Mouse (Mus musculus) G1E (cell line): ENCODE measurements around the gene Lck. TPM values are rescaled to one million over a fixed set of nuclear protein-coding genes. Genes with fewer than 3 reads are reported as not detected.
"Not testable (repeated sequence)": the region's sequence is repeated elsewhere in the genome, so short reads cannot be mapped to it uniquely, and the experiment has no call there.

Experiments used
- ATAC-seq: 2 replicates; pipeline ENCODE4 v1.8.0; 2016; ENCODE audit warnings: mild to moderate bottlenecking; ENCODE audit not compliant: insufficient number of reproducible peaks, poor library complexity, low FRiP score, severe bottlenecking; ENCODE audit errors: extremely low read depth
- DNase-seq: peaks from one replicate; pipeline ENCODE4 v3.0.0; 2012; ENCODE audit warnings: low spot score
- H3K27me3 ChIP-seq: 2 replicates; pipeline ENCODE4 v1.6.1; 2012; ENCODE audit warnings: mild to moderate bottlenecking, low read length, inconsistent platforms; ENCODE audit not compliant: insufficient read depth
- H3K36me3 ChIP-seq: replicated peaks from 2 replicates; pipeline ENCODE3; 2012; ENCODE audit warnings: mild to moderate bottlenecking, inconsistent platforms
- H3K4me1 ChIP-seq: 2 replicates; pipeline ENCODE4 v1.6.1; 2012; ENCODE audit warnings: low read depth, low read length, inconsistent platforms, mixed read lengths; ENCODE audit not compliant: insufficient read depth
- H3K4me3 ChIP-seq: 2 replicates; pipeline ENCODE4 v1.5.1; 2012; ENCODE audit warnings: low read depth, mild to moderate bottlenecking, inconsistent platforms, low read length, moderate library complexity, mixed read lengths
- H3K9me3 ChIP-seq: replicated peaks from 2 replicates; pipeline ENCODE4 v1.6.1; 2012; ENCODE audit warnings: inconsistent platforms
- CTCF ChIP-seq: IDR thresholded peaks from 2 replicates; pipeline ENCODE4 v1.5.1; 2012; ENCODE audit warnings: low read depth, low read length, inconsistent platforms, mixed read lengths
- GATA1 ChIP-seq: IDR thresholded peaks from 2 replicates; pipeline ENCODE4 v1.6.1; 2012; ENCODE audit warnings: borderline replicate concordance, low read length, inconsistent platforms, mixed read lengths
- GATA2 ChIP-seq: IDR thresholded peaks from 2 replicates; pipeline ENCODE4 v1.6.1; 2012; ENCODE audit warnings: low read depth, low read length, inconsistent platforms, borderline replicate concordance
- POLR2AphosphoS5 ChIP-seq: IDR thresholded peaks from 2 replicates; pipeline ENCODE4 v1.6.1; 2012; ENCODE audit warnings: low read depth, low read length, inconsistent platforms; ENCODE audit not compliant: insufficient replicate concordance
- TAL1 ChIP-seq: conservative IDR thresholded peaks from 2 replicates; pipeline ENCODE4 v1.6.1; 2012; ENCODE audit warnings: low read depth, low read length, inconsistent platforms, mixed read lengths
- polyA plus RNA-seq: library from polyadenylated mRNA; stranded (reverse); fragments of >175 nt; gene quantifications from 2 replicates; pipeline ENCODE4 v1.2.3, GENCODE M21; 2012
- total RNA-seq, 2 experiments: library from RNA; stranded (forward) in 1 of 2; stranded (reverse) in 1 of 2; fragments of 200-1000 nt in 1 of 2; fragments of >200 nt in 1 of 2; fragmentation: Nextera tagmentation in 1 of 2; gene quantifications; 2 replicates each; pipeline ENCODE4 v1.2.3; 2014 to 2017

Lck gene
- total and polyA plus RNA-seq, 3 experiments, result 1.3 to 1.7 TPM; not detected in 1

DNA sequence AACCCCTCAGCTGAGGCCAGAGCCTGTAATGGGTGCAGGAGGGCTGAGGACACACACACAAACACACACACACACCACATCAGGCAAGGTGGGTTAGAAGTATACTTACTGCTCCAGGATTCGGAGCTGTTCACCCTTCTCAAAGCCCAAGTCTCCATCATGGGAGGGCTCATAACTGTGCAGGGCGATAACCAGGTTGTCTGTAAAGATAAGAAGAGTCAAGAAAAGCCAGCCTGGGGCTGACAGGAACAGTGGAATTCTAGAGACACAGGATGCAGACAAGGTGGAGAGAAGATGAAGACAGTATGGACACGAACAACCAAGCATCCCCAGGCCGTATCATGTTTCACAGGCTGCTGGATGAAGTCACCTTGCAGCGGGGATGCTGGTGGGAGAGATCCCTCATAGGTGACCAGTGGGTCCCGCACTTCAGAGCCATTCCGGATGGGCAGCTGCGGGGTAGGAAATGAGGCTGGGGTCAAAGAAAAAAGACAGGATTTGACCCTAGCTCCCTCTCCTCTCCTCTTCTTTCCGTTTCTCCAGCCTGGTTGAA lies 16.1 kb downstream of the Lck start:
- H3K4me3 ChIP-seq, result peak overlapping the region; percentile 71
- TF ChIP-seq TAL1, result peak; percentile 87
- TF ChIP-seq CTCF, result no peak
- no peaks in the 10 kb centered on the region for H3K9me3 ChIP-seq
- H3K36me3 ChIP-seq, result no peaks in the 10 kb centered on the region
- DNase-seq (peak; percentile 50), ATAC-seq (peak; percentile 61; the same call in 1 of the 2 replicates)
- H3K27me3 ChIP-seq, result peaks cover 23% of the 10 kb centered on the region
- peaks cover 39% of the 10 kb centered on the region for H3K4me1 ChIP-seq

GRCm38 (mm10) chr4:129556532-129557223 lies 16.8 kb downstream of the Lck start:
- TF ChIP-seq POLR2AphosphoS5 (no peak), CTCF (no peak), GATA1 (no peak), TAL1 (no peak), GATA2 (no peak)
- Histone ChIP-seq H3K27me3 (peaks cover 29% of the 10 kb centered on the region), H3K36me3 (no peaks in the 10 kb centered on the region), H3K4me3 (peak overlapping the region; percentile 71), H3K9me3 (no peaks in the 10 kb centered on the region), H3K4me1 (peaks cover 39% of the 10 kb centered on the region)
- peak; percentile 51; the same call in 1 of the 2 replicates for ATAC-seq
- DNase-seq, result peak; percentile 75

DNA sequence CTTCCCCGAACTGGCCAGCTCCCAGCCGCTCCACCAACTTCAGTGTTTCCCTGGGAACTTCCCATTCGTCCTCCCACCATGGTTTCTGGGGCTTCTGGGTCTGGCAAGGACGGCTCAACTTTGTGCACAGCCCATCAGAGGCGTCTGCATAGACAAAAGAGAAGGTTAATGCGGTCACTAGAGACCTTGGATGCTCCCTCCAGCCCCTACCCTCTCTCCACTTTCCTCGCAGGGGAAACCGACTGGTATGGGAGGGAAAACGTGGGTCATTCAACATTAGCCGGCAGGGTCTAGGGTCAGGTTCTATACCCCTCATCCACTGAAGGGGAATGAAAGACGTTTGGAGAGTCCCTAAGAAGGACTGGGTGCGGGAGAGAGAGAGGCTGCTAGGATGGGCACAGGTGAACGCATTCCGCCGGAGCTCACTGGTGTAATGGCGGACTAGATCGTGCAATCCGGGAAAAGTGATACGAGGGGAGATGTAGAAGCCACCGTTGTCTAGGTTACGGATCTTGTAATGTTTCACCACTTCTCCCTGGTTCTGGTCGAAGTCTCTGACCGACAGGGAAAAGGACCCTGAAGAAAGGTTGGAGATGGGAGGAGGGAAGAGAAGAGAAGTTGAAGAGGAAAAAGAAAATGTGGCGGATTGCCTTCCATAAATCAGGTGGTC lies 17.4 kb downstream of the Lck start:
- TF ChIP-seq TAL1 (no peak), CTCF (no peak), POLR2AphosphoS5 (no peak), GATA2 (no peak), GATA1 (no peak)
- no peak for ATAC-seq
- H3K9me3 ChIP-seq, result no peaks in the 10 kb centered on the region
- DNase-seq, result no peak
- peak overlapping the region; percentile 71 for H3K4me3 ChIP-seq
- no peaks in the 10 kb centered on the region for H3K36me3 ChIP-seq
- peaks cover 35% of the 10 kb centered on the region for H3K27me3 ChIP-seq
- H3K4me1 ChIP-seq, result peaks cover 39% of the 10 kb centered on the region

- Histone ChIP-seq H3K4me3 (peak overlapping the region; percentile 71), H3K36me3 (no peaks in the 10 kb centered on the region), H3K4me1 (peaks cover 39% of the 10 kb centered on the region), H3K9me3 (no peaks in the 10 kb centered on the region), H3K27me3 (peaks cover 35% of the 10 kb centered on the region)
- no peak for ATAC-seq
- TF ChIP-seq TAL1 (no peak), POLR2AphosphoS5 (no peak), GATA2 (no peak), CTCF (peak; percentile 79)
- peak; percentile 31 for DNase-seq
Measured at GRCm38 (mm10) chr4:129555421-129555861, 18.0 kb downstream of the Lck start.

- H3K9me3 ChIP-seq, DNase-seq, H3K36me3 ChIP-seq, H3K4me3 ChIP-seq, ATAC-seq: not testable (repeated sequence)
- Histone ChIP-seq H3K27me3 (peaks cover 35% of the 10 kb centered on the region), H3K4me1 (peaks cover 39% of the 10 kb centered on the region)
Measured at GRCm38 (mm10) chr4:129554512-129554911, 18.9 kb downstream of the Lck start.

DNA sequence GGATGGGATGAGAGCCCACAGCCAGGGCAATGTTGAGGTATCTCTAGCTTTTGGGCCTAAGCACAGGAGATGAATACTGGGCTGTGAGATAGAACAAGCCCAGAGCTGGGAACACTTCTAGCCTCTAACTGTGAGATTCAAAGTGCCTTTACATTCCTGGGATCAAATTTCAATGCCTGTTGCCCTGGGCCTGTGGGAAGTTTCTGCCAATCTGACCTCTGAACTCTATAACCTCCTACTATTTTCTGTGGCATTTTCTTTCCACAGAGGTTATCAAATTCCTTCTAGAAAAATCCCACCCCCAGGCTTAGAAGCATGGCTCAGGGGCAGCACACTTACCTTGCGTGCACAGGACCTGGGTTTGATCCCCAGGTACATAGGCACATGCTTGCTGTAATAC lies 23.1 kb downstream of the Lck start:
- no peaks in the 10 kb centered on the region for H3K9me3 ChIP-seq
- ATAC-seq, result no peak
- peaks cover 26% of the 10 kb centered on the region for H3K27me3 ChIP-seq
- no peak for DNase-seq
- TF ChIP-seq TAL1 (no peak), CTCF (no peak), GATA1 (no peak), POLR2AphosphoS5 (no peak), GATA2 (no peak)
- H3K4me3 ChIP-seq, result no peak overlapping the region
- peaks cover 26% of the 10 kb centered on the region for H3K4me1 ChIP-seq
- H3K36me3 ChIP-seq, result no peaks in the 10 kb centered on the region

DNA sequence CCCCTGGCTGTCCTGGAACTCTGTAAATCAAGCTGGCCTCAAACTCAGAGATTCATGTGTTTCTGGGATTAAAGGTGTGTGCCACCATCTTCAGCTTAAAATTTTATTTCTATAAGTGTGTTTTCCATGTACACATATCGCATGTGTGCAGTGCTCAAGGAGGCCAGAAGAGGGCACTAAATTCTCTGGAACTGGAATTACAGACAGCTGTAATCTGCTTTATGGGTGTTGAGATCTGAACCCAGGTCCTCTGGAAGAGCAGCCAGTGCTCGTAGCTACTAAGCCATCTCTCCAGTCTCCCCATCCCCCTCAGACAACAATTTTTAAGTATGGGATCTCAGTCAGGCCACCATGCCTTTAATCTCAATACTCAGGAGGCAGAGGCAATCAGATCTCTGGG lies 24.1 kb downstream of the Lck start:
- DNase-seq (no peak), ATAC-seq (no peak)
- Histone ChIP-seq H3K27me3 (peaks cover 23% of the 10 kb centered on the region), H3K4me3 (no peak overlapping the region), H3K36me3 (no peaks in the 10 kb centered on the region), H3K4me1 (peaks cover 25% of the 10 kb centered on the region), H3K9me3 (no peaks in the 10 kb centered on the region)
- TF ChIP-seq CTCF (peak; percentile 54), POLR2AphosphoS5 (no peak), GATA1 (no peak), GATA2 (no peak), TAL1 (no peak)

DNA sequence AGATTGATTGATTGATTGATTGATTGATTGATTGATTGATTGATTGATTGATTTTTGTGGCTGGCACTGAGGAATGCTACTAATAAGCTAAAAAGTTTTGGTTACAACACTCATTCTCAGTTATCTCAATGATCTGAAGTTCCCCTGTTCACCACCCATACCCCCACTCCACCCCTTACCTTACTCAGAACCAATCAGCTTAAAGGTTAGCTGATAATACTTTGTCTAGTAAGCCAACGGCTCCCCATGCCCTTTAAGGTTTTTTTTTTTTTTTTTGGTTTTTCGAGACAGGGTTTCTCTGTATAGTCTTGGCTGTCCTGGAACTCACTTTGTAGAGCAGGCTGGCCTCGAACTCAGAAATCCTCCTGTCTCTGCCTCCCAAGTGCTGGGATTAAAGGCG lies 25.8 kb downstream of the Lck start:
- Histone ChIP-seq H3K4me1 (peaks cover 28% of the 10 kb centered on the region), H3K27me3 (peaks cover 15% of the 10 kb centered on the region)
- not testable (repeated sequence) for H3K4me3 ChIP-seq, H3K36me3 ChIP-seq, ATAC-seq, H3K9me3 ChIP-seq, DNase-seq
